Mouse (Mus musculus) frontal cortex, adult 2 months (tissue): Measurements from ENCODE around the gene Rabggta. TPM values are rescaled to one million over a fixed set of nuclear protein-coding genes. Genes with fewer than 3 reads are reported as not detected.

Source experiments
- DNase-seq, 2 experiments: peaks; one replicate each; pipeline ENCODE4 v3.0.0; 2022; ENCODE audit warnings: low spot score in 1 of 2; ENCODE audit errors: extremely low spot score in 1 of 2
- polyA plus RNA-seq: library from polyadenylated mRNA; depleted of rRNA; stranded (reverse); fragments of >200 nt; gene quantifications from 2 replicates; pipeline ENCODE4 v1.2.3, GENCODE M21; 2012

Rabggta gene
- polyA plus RNA-seq, 1 experiment: 60.7 TPM

DNA sequence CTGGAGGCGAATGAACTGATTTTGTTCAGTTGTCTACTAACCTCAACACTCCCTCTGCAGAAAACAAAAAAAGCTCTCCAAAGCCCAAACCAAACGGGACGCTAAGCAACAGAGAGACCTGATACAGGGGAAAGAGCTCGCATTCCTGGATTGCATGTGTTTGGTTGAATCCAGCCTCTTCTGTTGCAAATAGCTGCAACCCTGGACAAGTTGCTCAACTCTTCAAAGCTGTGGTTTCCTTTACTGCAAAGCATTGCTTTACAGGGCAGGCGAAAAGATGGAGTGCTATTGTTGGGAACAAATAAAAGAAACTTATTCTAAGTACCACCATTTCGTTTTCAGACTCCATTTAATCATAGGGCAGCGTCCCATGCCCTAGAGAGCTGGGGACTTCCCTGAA lies 12.8 kb upstream of the Rabggta start:
- no peak for DNase-seq

- DNase-seq: no peak
Observed at GRCm38 (mm10) chr14:55733889-55734288, 11.8 kb upstream of the Rabggta start.

DNA sequence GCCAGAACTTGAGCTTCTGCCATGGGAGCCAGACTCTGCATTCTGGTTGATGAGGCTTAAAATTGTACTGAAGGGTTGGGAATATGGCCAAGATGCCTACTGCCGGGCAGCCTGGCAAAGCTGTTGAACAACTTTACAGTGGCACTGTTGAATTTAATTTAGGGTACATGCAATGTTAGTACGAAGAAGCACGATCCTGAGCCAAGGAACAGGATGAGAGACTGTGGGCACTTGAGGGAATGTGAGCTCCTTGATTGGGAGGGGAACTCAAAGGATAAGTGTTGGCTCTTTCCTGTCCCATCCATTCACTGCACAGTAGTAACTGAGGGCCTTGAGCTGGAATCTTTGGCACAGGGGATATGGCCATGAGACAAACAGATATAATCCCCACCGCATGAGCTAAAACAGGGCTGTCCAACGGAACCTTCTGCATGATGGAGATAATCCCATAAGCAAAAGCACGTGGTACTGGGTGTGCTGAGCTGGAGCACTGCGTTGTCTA lies 8.5 kb upstream of the Rabggta start:
- peak; percentile 27 to 69 for DNase-seq

- DNase-seq: no peak
Observed at GRCm38 (mm10) chr14:55730116-55730515, 8.1 kb upstream of the Rabggta start.

- no peak for DNase-seq
Observed at GRCm38 (mm10) chr14:55727889-55728685, 6.0 kb upstream of the Rabggta start.

- DNase-seq: no peak
Observed at GRCm38 (mm10) chr14:55726261-55726660, 4.2 kb upstream of the Rabggta start.

- no peak for DNase-seq
Observed at GRCm38 (mm10) chr14:55724411-55724871, 2.4 kb upstream of the Rabggta start.

GRCm38 (mm10) chr14:55723433-55723832 lies 1.4 kb upstream of the Rabggta start:
- DNase-seq: no peak

- DNase-seq: no peak
Observed at GRCm38 (mm10) chr14:55722438-55722945, 429 bp upstream of the Rabggta start.

DNA sequence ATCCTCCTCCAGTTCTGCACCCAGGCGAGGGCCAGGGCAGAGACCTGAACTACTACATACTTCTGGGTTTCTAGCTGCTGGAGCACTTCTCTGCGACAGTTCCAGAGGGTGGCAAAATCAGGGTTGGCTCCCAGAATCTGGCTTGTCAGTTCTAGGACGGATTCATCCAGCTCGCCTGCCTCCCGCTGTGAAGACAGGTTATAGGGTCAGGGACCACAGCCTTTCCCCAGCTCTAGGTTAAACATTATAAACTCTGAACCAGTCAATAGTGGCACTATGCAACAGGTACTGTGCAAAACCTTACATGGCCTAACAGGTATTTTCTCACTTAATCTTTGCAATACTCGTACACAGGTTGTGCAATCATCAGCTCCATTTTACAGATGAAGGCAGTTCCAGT lies 987 bp downstream of the Rabggta start:
- DNase-seq: no peak

- no peak for DNase-seq
Observed at GRCm38 (mm10) chr14:55720666-55721065, 1.4 kb downstream of the Rabggta start.

GRCm38 (mm10) chr14:55719737-55720136 lies 2.3 kb downstream of the Rabggta start:
- DNase-seq: no peak

- DNase-seq: no peak
Observed at GRCm38 (mm10) chr14:55716884-55717283, 5.2 kb downstream of the Rabggta start.

DNA sequence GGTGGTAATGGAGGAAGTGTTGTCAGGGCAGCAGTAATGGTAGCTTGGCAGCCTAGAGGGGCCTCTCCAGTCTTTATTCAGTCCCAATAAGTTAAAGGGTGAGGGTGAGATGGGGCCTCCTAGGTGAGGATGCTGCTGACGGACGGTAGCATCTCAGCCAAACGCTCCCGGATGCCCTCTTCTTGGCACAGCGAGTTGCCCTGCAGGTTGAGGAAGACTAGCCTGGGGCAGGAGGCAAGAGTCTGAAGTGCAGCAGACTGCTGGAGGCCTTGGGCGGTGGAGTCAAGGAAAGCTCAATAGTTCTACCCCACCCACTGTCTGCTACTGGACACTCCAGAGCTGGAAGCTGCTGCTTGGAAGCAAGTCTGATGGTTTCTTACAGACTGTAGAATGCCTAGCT lies 5.8 kb downstream of the Rabggta start:
- no peak for DNase-seq

DNA sequence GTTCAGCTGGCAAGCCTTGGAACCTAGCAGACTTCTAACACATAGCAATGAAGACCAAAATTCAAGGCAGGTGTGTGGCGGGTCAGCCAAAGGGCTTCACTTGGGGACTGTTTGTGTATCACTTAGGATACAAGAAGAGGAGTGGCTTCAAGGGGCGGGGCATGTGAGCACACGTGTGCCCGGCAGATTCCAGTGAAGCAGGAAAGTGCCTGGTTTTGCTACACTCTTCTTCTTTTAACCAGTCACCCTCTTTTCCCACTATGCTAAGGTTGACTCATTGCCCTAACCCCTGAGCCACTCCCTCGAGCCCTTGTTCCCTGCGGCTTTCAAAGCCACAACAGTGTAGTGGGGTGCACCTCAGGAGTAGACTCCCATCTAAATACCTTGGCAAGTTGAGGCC lies 7.2 kb downstream of the Rabggta start:
- no peak for DNase-seq

DNA sequence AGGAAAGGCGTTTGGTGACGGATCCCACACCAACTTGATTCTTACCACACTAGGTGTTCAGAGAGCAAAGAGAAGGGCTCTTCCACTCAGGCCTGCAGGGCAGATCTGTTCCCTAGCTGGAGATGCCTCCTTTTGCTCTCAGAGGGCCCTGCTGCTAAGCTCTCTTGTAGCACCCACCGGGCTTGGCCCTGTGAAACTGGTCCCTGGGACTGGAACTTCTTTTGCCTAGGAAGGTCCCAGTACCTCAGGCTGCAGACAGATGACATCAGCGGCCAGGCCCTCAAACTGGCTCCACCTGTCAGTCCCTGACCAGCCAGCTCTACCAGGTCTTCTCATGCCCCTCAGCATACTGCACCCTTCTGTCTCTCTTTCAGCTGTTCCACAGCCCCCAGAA lies 8.3 kb downstream of the Rabggta start, which contains the start of gene Tgm1:
Gene Tgm1 (minus strand): TSS at position 198 of the 394 bp plus-strand sequence.
- no peak for DNase-seq

GRCm38 (mm10) chr14:55713007-55713728 lies 8.9 kb downstream of the Rabggta start:
- no peak for DNase-seq

DNA sequence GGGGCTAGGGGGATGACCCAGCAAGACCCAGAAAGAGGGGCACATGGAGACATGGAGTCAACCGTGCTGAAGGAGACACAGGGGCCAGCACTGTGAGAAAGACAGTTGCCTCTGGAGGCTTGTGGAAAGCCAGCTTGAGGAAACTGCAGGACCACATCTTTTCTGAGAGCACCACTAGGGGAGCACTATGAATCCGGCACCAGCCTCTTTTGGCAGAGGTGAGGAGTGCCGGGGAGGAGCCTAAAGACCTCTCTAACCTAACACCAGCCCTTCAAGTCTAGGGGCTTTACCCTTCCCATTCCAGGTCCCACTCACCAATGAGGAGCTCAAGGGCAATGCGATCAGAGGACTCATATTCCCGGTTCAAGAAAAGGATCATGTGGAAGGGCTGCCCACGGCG lies 10.3 kb downstream of the Rabggta start:
- no peak for DNase-seq

DNA sequence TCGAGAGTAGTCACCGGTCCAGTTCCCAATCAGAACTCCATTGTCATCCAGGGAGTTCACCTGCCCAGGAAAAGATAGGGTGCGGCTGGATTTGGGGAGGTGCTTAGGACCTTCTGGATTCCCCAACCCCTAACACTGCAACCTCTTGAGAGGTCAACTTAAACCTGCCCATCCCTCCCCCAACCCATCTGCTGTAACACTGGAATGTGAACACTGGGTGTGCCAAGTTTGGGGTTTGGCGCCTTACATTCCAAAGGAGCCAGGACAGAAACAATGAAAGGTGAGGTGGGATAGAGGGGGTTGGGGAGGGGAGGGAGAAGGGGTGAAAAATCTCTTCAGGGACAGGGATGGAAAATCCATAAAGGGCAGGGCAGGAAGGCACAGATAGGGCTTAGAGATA lies 12.6 kb downstream of the Rabggta start:
- no peak for DNase-seq

DNA sequence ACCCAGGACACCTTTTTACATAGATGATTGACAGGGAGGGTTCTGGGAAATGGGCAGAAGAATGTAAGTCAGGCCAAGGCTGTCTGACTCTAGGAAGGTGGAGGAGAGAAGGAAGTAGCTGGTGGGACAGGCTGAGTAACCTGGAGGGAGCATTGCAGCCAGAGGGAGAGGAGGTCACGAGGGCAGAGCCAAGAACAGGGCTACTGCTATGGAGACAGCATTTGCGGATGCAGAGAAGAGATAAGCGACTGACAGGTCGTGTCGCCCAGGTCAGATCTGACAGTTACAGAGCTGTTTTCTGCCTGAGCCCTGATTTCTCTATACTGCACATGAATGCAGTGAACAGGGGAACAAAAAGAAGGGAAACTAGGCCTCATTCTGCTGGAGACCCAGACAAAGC lies 14.7 kb downstream of the Rabggta start:
- DNase-seq: no peak

DNA sequence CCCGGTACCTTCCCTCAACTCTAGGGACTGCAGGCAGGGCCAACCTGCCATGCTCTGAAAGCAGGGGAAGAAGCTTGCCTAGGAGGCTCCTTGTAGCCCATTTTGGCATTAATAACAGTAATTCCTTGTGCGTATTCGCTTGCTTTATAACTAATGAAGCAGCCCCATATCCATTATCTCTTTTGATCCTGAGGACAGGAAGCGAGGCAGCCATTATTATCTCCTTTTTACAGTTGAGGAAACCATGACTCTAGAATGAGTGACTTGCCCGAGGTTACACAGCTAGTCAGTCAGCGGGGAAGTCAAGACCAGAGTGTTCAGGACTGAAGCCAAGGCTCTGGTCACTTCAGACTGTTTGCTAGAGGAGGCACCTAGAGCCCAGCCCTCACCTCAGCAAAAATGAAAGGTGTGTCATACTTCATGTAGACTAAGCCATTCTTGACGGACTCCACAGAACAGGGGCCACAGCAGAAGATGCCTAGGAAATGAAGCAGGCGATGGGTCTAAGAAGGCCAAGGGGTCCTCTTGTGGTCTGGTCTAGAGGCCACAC lies 15.9 kb downstream of the Rabggta start:
- no peak for DNase-seq
